Mouse (Mus musculus) heart, adult 2 months (tissue): ENCODE results near the gene Iqcf6. TPM values are rescaled to one million over a fixed set of nuclear protein-coding genes. Genes with fewer than 3 reads are reported as not detected.

Experiments
- DNase-seq, 2 experiments: peaks; one replicate each; pipeline ENCODE4 v3.0.0; 2021
- H3K27ac ChIP-seq: fragments of 200-600 bp; 2 replicates; pipeline ENCODE4 v1.8.1; 2022
- H3K27me3 ChIP-seq: fragments of 200-500 bp; 2 replicates; pipeline ENCODE4 v1.6.1; 2012; ENCODE audit warnings: mild to moderate bottlenecking, low read length, inconsistent platforms, mixed read lengths; ENCODE audit not compliant: control insufficient read depth, insufficient read depth
- H3K36me3 ChIP-seq: fragments of 200-500 bp; 2 replicates; pipeline ENCODE4 v1.6.1; 2012; ENCODE audit warnings: low read length, inconsistent platforms; ENCODE audit not compliant: control insufficient read depth, insufficient read depth
- H3K4me1 ChIP-seq: fragments of 200-500 bp; 2 replicates; pipeline ENCODE4 v1.6.1; 2011; ENCODE audit warnings: low read length; ENCODE audit not compliant: control insufficient read depth, insufficient read depth
- H3K4me3 ChIP-seq: fragments of 200-600 bp; 2 replicates; pipeline ENCODE4 v1.8.1; 2022
- H3K79me2 ChIP-seq: fragments of 200-500 bp; replicated peaks from 2 replicates; pipeline ENCODE4 v1.6.1; 2012; ENCODE audit warnings: mild to moderate bottlenecking, inconsistent platforms, low read length, moderate library complexity, mixed read lengths; ENCODE audit not compliant: control insufficient read depth, insufficient read depth
- H3K9ac ChIP-seq: fragments of 200-500 bp; 2 replicates; pipeline ENCODE4 v1.6.1; 2012; ENCODE audit warnings: low read depth, mild to moderate bottlenecking, control low read depth, inconsistent platforms, low read length, mixed read lengths
- CTCF ChIP-seq: fragments of 200-600 bp; IDR thresholded peaks from 2 replicates; pipeline ENCODE4 v1.8.1; 2022; ENCODE audit warnings: antibody characterized with exemption, mild to moderate bottlenecking, moderate library complexity
- EP300 ChIP-seq: fragments of 200-500 bp; IDR thresholded peaks from 2 replicates; pipeline ENCODE4 v1.6.1; 2011; ENCODE audit warnings: low read depth, low read length, control low read depth; ENCODE audit not compliant: insufficient read depth
- POLR2A ChIP-seq: fragments of 200-500 bp; IDR thresholded peaks from 2 replicates; pipeline ENCODE4 v1.6.1; 2011; ENCODE audit warnings: mild to moderate bottlenecking, low read depth, low read length, control low read depth; ENCODE audit not compliant: insufficient read depth
- WGBS: fragments of 180-500 bp; shearing (Covaris S2); methylation state at CpG from one replicate; pipeline ENCODE4 v1.1.7; 2018; 5-methylcytosine and 5-hydroxymethylcytosine counted together
- intact Hi-C: fragments of 180-260 bp; cut with DNase I; formaldehyde crosslinking; loops from one replicate; pipeline ENCODE4 v1.15.1; 2025
- polyA plus RNA-seq: library from polyadenylated mRNA; depleted of rRNA; stranded (reverse); fragments of >200 nt; gene quantifications from 2 replicates; pipeline ENCODE4 v1.2.3, GENCODE M21; 2012
- total RNA-seq, 2 experiments: library from RNA; stranded (reverse); gene quantifications; 2 replicates each; pipeline ENCODE4 v1.2.3; 2021

The Iqcf6 gene
- total and polyA plus RNA-seq, 3 experiments = not detected

DNA sequence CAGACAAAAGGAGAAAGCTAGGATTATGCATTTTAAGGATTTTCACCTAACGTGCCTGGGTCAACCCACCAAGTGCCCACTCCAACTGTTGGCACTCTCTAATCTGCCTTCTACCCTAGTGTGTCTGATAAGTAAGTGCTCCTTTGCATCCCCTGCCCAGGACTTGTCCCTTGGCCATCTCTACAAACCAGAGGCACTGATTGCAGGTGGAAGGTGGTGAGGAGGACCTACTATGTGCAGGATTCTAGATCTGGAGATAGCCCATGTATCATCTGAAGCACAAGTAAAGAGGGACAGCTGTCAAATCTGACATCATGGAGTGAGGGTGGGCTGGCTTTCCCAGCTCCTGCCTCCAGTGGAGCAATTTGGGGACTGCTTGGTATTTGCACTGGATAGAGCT, 33.6 kb downstream of the Iqcf6 start:
- Histone ChIP-seq H3K27me3 (no peaks in the 10 kb centered on the region; the same call in 1 of the 2 replicates), H3K79me2 (no peaks in the 10 kb centered on the region), H3K36me3 (no peaks in the 10 kb centered on the region), H3K4me1 (peaks cover 7% of the 10 kb centered on the region; the same call in 1 of the 2 replicates), H3K27ac (no peak overlapping the region), H3K9ac (no peak overlapping the region), H3K4me3 (no peak overlapping the region)
- WGBS = 88% methylated on average over 1 of the region's 1 CpGs
- intact Hi-C loops = no loop called here
- no peak for DNase-seq
- TF ChIP-seq POLR2A = no peak
- TF ChIP-seq CTCF = no peak

DNA sequence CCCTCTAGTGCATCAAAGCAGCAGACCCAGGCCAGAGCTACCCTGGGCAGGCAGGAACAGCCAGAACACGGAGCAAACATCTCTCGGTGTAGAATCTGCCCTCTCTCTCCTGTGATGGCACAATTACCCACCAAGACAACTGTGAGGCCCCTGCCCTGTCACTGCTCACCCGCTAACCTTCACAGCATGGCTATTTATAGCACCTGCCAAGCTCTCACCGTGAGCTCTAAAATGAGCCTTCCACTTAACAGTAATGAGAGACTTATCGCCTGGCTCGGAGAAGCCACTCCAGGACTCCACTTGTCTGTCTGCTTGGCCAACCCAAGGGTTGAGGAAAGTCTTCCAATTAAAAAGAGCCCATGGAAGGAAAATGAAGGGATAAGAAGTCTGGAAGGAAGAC, 36.8 kb downstream of the Iqcf6 start:
- no peak for TF ChIP-seq POLR2A
- TF ChIP-seq CTCF = no peak
- TF ChIP-seq EP300 = no peak
- Histone ChIP-seq H3K27ac (no peak overlapping the region), H3K4me3 (no peak overlapping the region), H3K36me3 (no peaks in the 10 kb centered on the region), H3K4me1 (peaks cover 7% of the 10 kb centered on the region; the same call in 1 of the 2 replicates), H3K27me3 (no peaks in the 10 kb centered on the region), H3K9ac (no peak overlapping the region), H3K79me2 (no peaks in the 10 kb centered on the region)
- peak in 1 of 2 experiments; percentile 27 for DNase-seq
- intact Hi-C loops = no loop called here
- 61% methylated on average over 6 of the region's 6 CpGs for WGBS

DNA sequence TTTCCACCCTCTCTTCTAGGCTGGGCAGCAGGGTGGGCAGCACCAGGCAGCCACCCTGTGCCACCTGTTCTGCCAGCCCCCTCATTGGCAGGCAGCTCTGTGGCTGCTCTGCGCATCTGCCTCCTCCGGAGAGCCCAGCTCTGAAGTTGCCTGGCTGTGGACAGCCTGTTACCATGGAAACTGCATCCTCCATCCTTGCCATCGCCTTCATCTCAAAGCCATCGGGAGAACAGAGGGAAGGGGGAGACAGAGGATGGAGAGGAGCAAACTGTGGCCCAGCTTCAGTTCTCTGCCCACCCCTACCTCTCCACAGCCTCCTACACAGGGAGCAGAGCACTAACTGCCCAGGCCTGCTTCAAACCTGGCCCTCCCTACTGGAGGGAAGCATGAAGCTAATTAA, 38.1 kb downstream of the Iqcf6 start:
- DNase-seq = no peak
- H3K27me3 ChIP-seq = no peaks in the 10 kb centered on the region
- H3K9ac ChIP-seq = no peak overlapping the region
- TF ChIP-seq EP300 = no peak
- TF ChIP-seq CTCF = no peak
- no peak for TF ChIP-seq POLR2A
- intact Hi-C loops = no loop called here
- WGBS = 90% methylated on average over 4 of the region's 4 CpGs
- H3K36me3 ChIP-seq = no peaks in the 10 kb centered on the region
- no peaks in the 10 kb centered on the region for H3K79me2 ChIP-seq
- peaks cover 7% of the 10 kb centered on the region; the same call in 1 of the 2 replicates for H3K4me1 ChIP-seq
- no peak overlapping the region for H3K27ac ChIP-seq
- no peak overlapping the region for H3K4me3 ChIP-seq

DNA sequence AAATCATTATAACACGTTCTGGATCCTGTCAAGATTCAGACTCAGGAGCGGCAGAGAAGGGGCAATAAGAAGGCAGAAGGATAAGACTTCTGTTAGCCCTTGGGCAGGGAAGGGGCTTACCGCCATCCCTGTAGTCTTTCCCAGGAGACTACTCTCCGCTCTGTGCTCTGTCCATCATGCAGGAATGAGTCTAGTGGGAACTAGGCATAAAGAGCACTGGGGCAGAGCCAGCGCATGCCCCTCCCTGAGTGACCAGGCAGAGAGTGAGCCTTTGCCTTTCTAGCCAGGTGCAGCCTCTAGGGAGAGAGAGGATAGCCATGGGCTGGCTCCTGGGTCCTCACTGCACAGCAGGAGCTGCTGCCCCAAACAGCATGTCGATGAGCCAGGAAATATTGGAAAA, 38.5 kb downstream of the Iqcf6 start:
- Histone ChIP-seq H3K9ac (no peak overlapping the region), H3K4me1 (peaks cover 7% of the 10 kb centered on the region; the same call in 1 of the 2 replicates), H3K79me2 (no peaks in the 10 kb centered on the region), H3K36me3 (no peaks in the 10 kb centered on the region), H3K27me3 (no peaks in the 10 kb centered on the region), H3K27ac (no peak overlapping the region), H3K4me3 (no peak overlapping the region)
- no peak for DNase-seq
- WGBS = 85% methylated on average over 6 of the region's 6 CpGs
- intact Hi-C loops = no loop called here
- TF ChIP-seq EP300 (no peak), POLR2A (no peak), CTCF (no peak)

DNA sequence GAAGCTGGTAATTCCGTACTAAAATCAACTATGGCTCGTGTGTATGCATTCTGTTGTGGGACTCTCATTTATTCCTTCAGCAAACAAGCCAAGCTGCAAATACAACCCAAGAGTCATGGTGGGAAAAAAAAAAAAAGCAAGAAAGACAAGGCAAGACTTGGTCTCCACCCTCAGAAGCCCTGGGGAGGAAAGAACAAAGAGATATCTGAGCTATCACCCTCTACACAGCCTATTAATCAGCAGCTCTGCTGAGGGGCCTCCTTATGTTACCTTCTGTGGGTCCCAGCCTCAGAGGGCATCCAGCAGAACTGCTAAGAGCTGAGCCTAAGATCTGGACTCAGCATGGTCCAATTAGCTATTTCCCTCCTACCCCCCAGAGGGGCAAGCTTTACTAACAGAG, 47.5 kb downstream of the Iqcf6 start:
- Histone ChIP-seq H3K9ac (no peak overlapping the region), H3K27ac (no peak overlapping the region), H3K4me3 (no peak overlapping the region), H3K36me3 (no peaks in the 10 kb centered on the region), H3K4me1 (no peaks in the 10 kb centered on the region), H3K27me3 (no peaks in the 10 kb centered on the region), H3K79me2 (no peaks in the 10 kb centered on the region)
- intact Hi-C loops = no loop called here
- DNase-seq = no peak
- TF ChIP-seq CTCF (no peak), EP300 (no peak), POLR2A (no peak)
- WGBS = 91% methylated on average over 2 of the region's 2 CpGs

DNA sequence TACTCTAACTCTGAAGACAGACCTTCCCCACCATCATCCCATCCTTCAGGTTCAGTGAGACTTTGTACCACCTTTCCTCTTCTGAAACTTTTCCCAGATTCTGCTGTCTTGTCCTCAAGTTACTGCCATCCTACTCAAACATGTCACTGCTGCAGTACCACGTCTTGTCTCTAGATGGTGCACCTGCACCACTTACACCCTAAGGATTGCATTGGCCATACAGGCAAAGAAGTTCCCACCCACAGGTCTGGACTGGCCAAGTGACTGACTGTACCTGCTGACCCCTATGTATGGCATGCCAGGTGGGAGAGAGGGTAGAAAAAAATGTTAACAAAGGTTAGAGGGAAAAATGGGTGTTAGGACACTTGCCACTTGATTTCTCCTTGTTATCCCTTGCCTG, 49.1 kb downstream of the Iqcf6 start:
- TF ChIP-seq CTCF (peak; percentile 99), EP300 (peak; percentile 78), POLR2A (no peak)
- Histone ChIP-seq H3K79me2 (no peaks in the 10 kb centered on the region), H3K36me3 (no peaks in the 10 kb centered on the region), H3K27me3 (no peaks in the 10 kb centered on the region), H3K9ac (no peak overlapping the region), H3K27ac (no peak overlapping the region), H3K4me1 (no peaks in the 10 kb centered on the region), H3K4me3 (no peak overlapping the region)
- 0% methylated on average over 1 of the region's 1 CpGs for WGBS
- intact Hi-C loops = no loop called here
- DNase-seq = peak; percentile 78 to 86

DNA sequence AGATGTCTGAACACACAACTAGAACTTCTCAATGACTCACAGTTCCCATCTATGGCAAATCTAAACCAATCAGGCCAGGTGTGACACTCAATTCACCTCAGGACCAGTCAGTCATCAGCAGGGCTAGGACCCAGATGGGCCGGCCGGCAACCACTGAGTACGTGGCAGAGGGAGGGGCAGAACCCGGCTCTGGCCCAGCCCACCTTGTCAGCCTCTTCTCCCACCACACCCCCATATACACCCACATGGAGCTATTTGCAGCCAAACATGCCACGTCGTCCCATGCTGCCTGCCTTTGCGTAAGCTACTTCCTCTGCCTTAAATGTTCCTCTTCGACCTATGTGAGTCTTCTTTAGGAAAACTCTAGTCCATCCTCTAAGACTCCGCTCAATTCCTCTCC, 49.6 kb downstream of the Iqcf6 start:
- Histone ChIP-seq H3K4me3 (no peak overlapping the region), H3K79me2 (no peaks in the 10 kb centered on the region), H3K27ac (no peak overlapping the region), H3K9ac (no peak overlapping the region), H3K27me3 (no peaks in the 10 kb centered on the region), H3K4me1 (no peaks in the 10 kb centered on the region), H3K36me3 (no peaks in the 10 kb centered on the region)
- no peak for DNase-seq
- WGBS = 73% methylated on average over 9 of the region's 9 CpGs
- intact Hi-C loops = no loop called here
- no peak for TF ChIP-seq CTCF
- TF ChIP-seq POLR2A = no peak
- no peak for TF ChIP-seq EP300
